Mouse (Mus musculus) left cerebral cortex, postnatal 4 days (tissue): ENCODE data around the gene Haao. TPM values are rescaled to one million over a fixed set of nuclear protein-coding genes. Genes with fewer than 3 reads are reported as not detected.
A peak's percentile ranks its signal among the peaks of the same experiment; 100 is the strongest.

ENCODE experiments used
- DNase-seq: peaks from one replicate; pipeline ENCODE4 v3.0.0-alpha.2; 2022
- intact Hi-C: fragments of 180-260 bp; cut with DNase I; formaldehyde crosslinking; loops from one replicate; pipeline ENCODE4 v1.15.1; 2025
- total RNA-seq, 2 experiments: library from RNA; stranded (reverse); gene quantifications; 2 replicates each; pipeline ENCODE4 v1.2.3; 2021

Haao gene
- total RNA-seq, 2 experiments from 2014 or later, result 0.20 TPM; not detected in 1

DNA sequence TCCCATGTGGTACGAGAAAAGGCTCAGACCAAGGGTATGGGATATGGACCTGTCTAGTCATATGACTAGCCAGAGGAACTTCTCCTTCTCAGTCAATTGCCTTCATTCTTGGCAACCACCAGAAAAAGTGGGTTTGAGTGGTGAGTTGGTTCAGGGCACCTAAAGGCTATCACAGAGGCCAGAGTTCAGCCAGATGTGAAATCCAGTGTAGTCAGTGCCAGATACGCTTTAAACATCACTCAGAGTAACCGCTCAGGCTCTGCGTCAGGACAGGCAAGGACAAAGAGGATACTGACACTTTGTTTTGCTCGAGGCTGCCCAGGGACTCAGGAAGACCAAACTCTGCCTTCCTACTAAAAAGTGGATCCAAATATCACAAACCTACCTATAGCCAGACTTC lies 6.8 kb downstream of the Haao start:
- DNase-seq, result no peak
- intact Hi-C loops, result no loop called here

DNA sequence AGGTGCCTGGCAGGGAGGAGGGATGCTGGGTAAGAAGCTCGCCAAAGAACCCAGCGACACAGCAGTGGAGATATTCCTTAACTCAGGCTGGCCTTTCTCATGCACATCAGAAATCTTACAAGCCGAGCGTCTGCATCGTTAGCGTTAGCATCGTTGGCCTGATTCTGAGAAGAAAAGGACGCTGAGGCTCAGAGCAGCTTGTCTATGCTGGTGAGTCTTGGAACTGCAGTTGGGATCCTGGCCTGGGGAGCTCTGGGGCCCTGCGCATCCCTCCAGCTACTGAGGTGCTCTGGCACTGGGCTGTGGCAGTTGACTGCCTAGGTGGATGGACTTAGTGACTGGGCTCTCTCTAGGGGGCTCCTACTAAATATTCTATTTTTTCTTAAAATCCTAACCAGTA lies 8.6 kb downstream of the Haao start:
- intact Hi-C loops, result no loop called here
- no peak for DNase-seq

DNA sequence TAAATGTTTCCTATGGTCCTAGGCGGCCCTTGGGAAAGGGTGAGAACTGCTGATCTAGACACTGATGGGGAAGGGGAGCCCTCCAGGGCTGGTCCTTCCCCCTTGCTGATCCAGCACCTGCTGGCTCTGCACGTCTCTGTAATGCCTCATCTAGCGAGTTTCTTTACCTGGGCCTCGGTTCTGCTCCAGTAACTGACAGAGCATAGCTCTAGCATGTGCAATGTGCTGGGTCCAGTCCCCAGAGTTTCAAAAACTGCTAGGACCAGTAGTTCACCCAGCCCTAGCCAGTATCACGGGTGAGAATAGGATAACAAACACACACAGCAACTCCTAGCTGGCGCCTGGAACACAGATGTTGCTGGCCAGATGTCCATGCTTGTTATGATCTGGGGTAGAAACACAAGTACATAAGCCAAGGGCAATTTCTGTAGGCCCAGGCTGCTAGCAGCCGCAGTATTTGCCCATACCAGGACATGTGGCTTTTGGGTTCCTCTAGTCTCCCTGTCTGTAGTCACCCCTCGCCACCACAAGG lies 10.0 kb downstream of the Haao start:
- DNase-seq, result no peak
- intact Hi-C loops, result no loop called here

DNA sequence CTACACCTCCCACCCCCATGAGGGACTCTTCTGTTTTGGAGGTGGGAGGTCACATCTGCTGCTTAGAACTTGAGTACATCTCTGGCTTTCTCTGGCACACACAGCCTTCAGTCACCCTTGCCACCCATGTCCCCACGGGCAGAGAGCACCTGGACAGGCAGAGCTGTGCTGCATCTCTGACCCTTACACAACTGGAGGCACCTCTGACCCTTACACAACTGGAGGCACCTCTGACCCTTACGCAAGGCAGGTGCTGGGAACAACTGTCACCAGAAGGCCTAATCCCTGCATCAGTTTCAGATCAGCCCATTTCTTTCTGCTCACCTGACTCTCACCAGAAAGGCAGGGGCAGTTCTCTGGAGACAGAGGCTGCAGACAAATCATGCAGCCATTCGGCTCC lies 11.7 kb downstream of the Haao start:
- DNase-seq, result no peak
- intact Hi-C loops, result no loop called here

DNA sequence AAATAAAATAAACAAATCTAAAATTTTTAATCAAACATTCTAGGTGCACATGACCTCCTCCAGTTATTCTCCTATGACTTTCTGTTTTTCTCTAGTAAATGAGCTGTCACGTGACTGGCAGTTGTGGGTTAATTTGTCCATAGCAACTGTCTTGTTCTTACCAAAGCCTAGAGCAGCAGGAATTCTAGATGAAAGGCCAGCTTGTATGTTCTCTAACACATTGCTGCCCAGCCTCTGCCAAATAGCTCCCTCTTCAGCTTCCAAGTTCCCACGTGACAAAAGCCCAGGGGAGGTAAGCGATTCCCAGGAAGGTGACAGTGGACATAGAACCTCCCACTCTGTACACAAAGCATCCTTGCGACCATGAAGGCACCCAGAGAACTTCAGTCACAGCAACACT lies 13.6 kb downstream of the Haao start:
- intact Hi-C loops, result no loop called here
- no peak for DNase-seq

DNA sequence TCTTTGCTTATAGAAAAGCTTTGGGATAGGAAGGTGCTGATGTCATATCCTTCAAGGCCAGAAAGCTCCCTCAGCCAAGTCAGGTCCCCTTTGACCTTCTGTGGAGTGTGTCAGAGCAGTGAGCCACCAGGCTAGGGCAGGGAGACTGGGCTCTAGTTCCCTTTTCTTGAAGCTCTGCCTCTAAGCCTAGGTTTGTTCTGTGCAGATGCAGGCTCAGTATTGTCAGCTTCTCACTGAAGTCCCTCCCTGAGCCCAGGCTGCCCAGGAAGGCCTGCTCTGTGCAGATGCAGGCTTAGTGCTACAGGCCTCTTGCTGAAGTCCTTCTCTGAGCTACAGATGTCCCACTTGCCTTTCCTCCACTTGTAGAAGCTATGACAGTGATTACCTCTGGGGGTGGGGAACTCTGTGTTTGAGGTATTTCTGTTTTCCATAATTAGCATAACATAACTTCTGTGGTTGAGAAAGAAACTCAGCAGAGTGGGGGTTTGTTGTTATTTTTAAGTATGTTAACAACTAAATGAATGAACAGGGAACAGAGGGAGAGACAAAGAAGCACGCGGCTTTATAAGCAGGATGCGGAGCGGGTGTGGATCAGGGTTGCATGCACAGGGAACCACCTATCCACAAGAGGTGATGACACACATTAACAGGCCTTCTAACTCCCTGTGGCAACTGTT lies 17.0 kb downstream of the Haao start:
- no peak for DNase-seq
- intact Hi-C loops, result no loop called here

DNA sequence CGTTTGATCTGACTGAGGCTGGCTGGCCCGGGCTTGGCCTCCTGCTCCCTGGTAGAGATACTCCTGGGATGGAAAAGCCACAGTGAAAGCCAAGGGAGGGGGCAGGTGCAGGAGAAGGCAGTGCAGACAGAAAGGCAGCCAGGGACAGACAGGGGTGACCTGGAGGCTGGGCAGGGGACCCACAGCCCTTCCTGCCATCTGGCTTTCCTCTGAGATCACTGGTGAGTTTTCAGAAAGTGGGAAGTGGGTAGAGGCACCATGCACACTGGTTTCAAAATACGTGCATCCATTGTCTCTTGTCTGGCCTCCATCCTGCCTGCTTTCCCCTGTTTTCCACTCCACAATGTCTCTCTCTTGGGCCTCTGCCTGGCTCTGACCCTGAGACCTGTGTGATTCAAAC lies 18.4 kb downstream of the Haao start:
- intact Hi-C loops, result no loop called here

DNA sequence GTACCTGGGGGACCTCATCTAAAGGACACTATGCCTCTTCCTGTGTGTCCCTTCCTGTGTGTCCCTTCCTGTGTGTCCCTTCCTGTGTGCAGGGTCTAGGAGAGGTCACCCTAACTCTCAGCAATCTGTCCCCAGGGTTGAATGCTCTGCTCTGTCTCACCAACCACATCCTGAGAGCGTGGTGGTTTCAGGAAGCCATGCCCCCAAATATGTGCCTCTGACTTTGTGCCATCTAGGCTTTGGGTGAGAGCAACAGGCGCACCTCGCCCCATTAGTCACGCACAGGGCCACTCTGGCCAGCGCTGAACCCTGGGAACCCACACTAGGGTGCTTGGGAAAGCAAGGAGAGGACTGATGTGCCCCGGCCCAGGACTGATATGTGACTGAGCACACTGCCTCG lies 23.9 kb downstream of the Haao start:
- intact Hi-C loops, result no loop called here

More for the DNA sequence above, 18.4 kb downstream of the Haao start:
- no peak for DNase-seq

DNA sequence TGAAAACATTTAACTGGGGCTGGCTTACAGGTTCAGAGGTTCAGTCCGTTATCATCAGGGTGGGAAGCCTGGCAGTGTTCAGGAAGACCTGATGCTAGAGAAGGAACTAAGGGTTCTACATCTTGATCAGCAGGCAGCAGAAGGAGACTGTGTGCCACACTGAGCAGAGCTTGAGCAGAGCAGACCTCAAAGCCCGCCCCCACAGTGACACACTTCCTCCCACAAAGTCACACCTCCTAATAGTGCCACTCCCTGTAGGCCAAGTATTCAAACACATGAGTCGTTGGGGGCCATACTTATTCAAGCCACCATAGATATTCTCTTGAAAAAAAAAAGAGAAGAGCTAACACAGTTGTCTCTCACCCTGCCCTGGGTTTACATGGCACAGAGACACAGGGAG lies 25.9 kb downstream of the Haao start:
- intact Hi-C loops, result no loop called here
- DNase-seq, result no peak

More for the DNA sequence above, 23.9 kb downstream of the Haao start:
- DNase-seq, result no peak

DNA sequence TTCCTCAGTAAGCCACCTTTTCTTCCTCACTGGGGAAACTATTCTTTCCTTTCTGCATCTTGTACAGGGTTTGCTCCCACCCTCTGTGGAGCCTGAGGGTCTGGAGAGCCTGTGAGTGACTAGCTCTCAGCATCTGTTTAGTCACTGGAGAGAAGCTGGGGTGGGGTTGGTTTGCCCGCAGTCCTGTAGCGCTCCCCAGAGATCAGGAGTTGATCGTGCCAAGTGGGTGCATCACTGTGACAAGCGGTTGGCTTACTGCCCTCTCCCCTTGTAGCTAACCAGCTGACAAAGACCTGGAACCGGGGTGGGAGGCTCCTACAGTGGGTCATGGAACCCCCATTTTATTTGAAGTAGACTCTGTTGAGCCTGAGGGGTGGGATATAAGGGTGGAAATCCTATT lies 27.1 kb downstream of the Haao start:
- intact Hi-C loops, result no loop called here
- peak; percentile 34 for DNase-seq

DNA sequence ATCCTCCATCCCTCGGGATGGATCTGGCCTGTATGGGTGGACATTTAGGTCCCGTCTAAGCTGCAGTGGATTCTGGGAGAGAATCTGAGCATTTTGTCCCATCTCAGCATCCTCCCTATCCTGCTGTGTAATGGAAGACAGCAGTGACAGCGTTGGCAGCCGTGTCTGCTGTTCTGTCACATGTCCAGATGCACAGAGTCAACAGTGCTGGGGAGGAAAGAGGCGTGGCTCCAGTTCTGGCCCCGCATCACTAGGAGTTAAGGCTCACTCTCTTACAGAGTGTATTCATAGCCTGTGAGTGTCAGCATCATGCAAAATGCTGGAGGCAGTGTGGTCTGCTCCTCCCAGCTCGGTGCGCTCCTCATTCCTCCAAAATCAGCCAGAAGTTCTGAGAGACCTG lies 28.3 kb downstream of the Haao start:
- DNase-seq, result peak; percentile 37
- intact Hi-C loops, result no loop called here

DNA sequence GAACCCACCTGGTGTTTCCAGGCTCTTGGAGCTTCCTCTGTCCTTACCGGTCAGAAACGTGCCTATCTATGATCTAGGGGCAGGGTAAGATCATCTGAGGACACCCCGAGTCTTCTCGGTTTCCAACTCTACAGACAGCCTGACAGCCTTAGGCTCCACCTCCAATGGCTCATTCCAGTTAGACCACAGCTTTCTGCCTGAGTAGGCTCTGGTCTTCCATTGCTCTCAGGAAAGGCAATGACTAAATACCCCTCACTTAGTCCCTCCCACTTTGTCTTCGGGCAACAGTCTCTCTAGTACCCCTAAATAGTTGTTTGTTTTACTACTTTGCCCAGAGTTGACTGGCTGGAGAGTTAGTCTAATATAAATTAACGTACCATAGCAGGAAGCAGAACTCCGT lies 30.8 kb downstream of the Haao start:
- intact Hi-C loops, result no loop called here
- no peak for DNase-seq

DNA sequence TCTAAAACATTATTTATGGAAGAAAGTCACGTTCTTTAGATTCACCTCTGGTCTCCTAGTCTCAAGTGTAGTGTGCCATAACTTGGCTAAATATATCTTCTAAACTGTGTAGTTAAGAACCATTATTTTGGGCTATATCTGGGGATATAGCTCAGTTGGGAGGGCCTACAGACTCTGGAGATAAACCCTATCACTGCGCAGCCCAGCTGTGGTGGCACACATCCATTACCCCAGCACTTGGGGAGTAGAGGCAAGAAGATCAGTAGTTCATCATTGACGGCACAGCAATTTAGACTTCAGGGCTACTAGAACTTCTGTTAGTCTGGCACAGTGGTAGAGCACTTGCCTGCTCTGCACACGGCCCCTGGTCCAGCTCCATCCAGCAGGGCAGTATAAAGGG lies 34.7 kb downstream of the Haao start:
- intact Hi-C loops, result no loop called here
- no peak for DNase-seq

DNA sequence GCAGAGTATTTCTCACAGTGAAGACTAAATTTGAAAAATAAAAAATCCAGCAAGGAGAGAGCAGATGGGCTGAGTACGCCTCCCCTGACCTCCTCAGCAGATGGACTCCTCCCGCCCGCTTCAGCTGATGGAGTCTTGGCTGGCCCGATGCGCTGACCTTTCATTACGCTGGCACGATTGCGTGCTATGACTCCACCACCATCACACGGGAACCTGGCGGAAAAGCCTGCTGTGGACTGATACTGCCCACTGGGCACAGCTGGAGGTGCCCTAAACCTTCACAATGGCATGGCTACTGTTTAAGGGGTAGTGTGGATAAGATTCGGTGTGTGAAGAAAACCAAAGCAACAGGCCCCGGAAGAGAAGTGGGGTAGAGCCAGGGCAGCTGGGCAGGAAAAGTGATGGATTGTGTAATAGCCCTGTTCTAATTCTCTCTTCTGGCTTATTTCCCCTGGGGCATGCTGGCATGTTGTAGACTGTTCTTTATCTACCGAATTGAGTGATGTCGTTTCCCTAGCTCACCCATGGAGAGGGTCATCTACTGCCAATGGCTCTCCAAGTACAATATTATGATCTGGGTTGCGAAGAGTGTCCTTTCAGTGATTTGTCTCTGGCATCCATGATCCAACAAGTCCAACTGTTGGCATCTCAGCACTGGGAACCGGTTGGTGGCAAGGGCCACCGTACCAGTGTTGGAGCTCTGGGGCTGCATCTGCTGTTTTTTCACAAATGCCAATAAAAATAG lies 35.4 kb downstream of the Haao start:
- intact Hi-C loops, result no loop called here

DNA sequence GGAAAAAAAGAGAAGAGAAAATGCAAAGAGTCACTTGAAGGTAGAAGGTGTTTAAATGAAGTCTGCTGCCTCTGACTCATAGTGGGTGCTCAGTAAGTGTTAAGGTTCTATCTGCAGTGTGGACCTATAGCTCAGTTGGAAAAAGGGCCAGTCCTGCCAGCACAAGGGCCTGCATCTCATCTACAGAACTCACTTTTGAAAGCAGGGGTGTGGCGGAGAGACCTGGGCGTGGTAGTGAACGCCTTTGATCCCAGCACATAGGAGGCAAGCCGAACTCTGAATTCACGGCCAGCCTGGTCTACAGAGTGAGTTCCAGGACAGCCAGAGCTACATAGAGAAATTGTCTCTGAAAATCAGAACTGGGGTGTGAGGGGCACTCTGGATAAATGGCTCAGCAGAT lies 37.5 kb downstream of the Haao start:
- no peak for DNase-seq
- intact Hi-C loops, result no loop called here

More for the DNA sequence above, 35.4 kb downstream of the Haao start:
- DNase-seq, result peak; percentile 61

DNA sequence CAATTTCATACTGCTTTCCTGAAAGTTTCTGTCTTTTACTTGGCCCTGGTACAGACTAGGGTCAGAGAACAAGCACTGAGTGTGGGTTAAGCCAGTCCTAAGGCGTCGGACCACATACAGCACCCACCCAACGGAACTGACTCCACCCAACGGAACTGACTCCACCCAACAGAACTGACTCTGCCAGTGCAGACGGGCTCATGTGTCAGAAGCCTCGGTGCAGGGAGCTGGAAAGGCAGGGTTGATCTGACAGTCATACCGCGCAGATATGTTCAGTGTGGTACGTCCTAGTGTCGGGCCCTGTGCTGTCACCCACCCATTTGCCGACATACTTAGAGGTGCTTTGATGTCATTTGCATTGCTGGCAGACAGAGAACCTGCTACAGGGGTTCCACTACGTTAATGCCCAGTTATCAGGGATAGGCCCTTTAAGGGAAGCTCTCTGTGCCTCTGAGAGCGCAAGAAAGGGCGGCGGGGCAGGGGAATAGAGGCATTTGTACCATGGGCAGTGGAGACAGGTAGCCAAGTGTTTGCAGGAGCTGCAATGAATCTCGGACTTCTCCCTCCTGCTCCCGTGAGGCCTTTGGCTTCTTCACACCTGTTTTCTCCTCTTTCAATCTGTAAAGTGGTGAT lies 38.5 kb downstream of the Haao start:
- no peak for DNase-seq
- intact Hi-C loops, result no loop called here

DNA sequence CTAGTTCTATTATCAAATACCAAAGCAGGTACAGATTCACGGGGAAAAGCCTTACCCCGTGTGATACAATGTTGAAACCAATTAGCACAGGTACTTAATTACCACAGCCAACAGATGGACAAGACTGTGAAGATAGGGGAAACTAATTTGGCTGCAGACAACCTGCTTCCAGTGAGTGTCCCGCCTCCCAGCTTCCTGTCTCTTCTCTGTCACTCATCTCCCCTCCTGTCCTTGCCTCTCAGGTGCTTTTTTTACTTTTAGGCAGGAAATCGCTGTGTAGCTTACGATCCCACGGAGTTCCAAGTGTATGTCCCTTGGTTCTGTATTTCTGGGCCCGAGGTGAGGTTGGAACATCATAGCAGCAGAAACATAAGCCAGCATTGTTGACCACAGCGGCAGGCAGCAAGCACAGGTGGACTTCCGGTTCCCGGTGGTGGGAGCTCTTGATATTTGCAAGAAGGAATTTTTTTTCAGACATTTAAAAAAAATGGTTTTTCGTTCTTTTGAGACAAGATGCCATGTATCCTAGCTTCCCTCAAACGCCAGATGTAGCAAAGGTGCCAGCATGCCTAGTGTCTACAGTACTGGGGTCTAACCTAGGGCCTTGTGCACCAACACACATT lies 39.2 kb downstream of the Haao start:
- no peak for DNase-seq
- intact Hi-C loops, result no loop called here

DNA sequence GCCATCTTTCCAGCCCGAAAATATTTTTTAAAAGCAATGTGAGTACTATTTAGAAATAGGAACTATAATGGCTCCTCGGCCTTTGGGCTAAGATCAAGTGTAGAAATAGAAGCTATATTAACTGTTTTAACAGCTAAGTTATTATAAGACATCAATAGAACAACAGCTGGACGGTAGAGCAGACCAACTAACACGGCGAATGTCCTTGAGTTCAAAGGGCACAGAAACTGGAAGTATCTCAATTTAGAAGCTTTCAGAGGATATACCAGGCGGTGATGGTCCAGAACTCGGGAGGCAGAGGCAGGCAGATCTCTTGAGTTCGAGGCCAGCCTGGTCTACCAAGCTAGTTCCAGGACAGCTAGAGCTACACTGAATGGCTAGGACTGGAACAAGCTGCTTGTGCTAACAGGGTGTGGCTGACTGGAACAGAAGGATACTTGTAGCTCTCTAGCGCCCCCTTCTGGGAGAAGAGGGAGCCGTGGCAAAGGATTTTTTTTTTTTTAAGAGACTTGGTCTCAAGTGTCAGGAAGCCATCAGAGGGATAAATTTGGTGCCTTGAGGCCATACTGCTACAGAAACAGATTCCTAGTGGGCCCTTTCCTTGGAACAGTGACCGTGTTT lies 39.9 kb downstream of the Haao start:
- intact Hi-C loops, result no loop called here
- peak; percentile 43 for DNase-seq

DNA sequence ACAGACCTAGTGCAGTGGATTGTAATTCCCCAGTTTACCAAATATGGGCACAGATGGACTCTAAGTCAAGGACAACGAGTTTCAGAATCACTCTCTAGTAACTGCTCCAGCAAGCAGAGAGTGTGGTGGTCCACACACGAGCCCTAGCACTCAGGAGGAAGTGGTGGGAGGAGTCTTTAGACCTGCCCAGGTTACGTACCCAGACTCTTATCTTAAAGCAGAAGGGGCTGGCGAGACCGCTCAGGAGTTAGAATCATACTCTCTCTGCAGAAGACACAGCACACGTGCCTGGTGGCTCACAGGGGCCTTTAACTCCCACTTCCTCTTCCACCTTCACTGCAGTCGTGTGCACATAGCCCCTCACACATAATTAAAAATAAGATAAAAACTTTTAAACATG lies 40.4 kb downstream of the Haao start:
- no peak for DNase-seq
- intact Hi-C loops, result no loop called here

DNA sequence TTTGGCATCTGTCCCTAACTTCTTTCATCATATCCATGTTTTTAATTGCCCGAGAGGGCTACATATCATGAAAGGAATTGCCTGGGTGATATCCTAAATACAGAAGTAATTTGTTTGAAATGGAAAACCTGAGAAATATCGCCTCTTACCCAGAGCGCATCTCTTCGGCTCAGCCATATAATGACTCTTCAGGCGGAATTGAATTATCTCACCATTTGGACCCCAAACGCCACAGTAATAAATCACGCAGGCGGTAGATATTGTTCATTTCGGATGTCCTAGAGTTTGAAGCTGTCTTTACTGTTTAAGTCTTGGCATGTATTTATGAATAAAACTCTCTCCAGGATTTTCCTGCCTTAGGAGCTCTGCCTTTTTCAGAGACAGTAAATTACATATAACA lies 42.7 kb downstream of the Haao start:
- DNase-seq, result no peak
- intact Hi-C loops, result no loop called here

DNA sequence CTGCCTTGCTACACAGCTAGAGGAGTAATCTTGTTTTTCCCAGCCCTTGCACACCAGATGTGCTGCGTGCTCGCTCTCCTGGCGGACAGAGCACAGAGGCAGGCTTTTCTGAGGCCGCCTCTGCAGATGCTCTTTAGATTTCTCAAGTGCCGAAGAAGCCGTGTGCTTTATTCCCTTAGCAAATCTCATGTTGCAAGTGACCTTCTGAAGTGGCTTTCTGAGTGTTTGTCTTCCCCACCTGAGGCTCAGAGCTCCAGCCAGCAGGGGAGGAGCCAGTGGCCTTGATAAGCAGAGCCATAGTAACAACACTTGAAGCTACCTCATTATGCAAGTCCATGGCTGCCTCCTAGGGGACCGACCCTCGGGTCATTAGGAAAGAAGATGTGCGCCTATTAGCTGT lies 43.8 kb downstream of the Haao start:
- intact Hi-C loops, result no loop called here
- DNase-seq, result no peak
